Mouse (Mus musculus) brain, embryonic 18.5 days (tissue): Measurements from ENCODE around the gene Actn1.

Experiments
- DNase-seq: peaks from one replicate; pipeline ENCODE4 v3.0.0-alpha.2; 2012; ENCODE audit warnings: low read depth, low spot score

Gene Actn1

GRCm38 (mm10) chr12:80136264-80136930 lies 123.8 kb downstream of the Actn1 start:
- no peak for DNase-seq

GRCm38 (mm10) chr12:80135173-80135572 lies 125.0 kb downstream of the Actn1 start:
- no peak for DNase-seq

- DNase-seq, result no peak
Observed at GRCm38 (mm10) chr12:80133011-80133545, 127.1 kb downstream of the Actn1 start.

- no peak for DNase-seq
Observed at GRCm38 (mm10) chr12:80132250-80133003, 127.7 kb downstream of the Actn1 start.

- DNase-seq, result no peak
Observed at GRCm38 (mm10) chr12:80131359-80132249, 128.6 kb downstream of the Actn1 start.

- DNase-seq, result no peak
Observed at GRCm38 (mm10) chr12:80130558-80131358, 129.4 kb downstream of the Actn1 start.

GRCm38 (mm10) chr12:80129531-80129930 lies 130.6 kb downstream of the Actn1 start:
- no peak for DNase-seq

GRCm38 (mm10) chr12:80127191-80127762 lies 132.9 kb downstream of the Actn1 start:
- DNase-seq, result no peak

GRCm38 (mm10) chr12:80125316-80125715 lies 134.9 kb downstream of the Actn1 start:
- no peak for DNase-seq

GRCm38 (mm10) chr12:80124756-80125155 lies 135.4 kb downstream of the Actn1 start:
- DNase-seq, result no peak

GRCm38 (mm10) chr12:80124211-80124610 lies 136.0 kb downstream of the Actn1 start:
- no peak for DNase-seq

- DNase-seq, result no peak
Observed at GRCm38 (mm10) chr12:80123227-80123803, 136.9 kb downstream of the Actn1 start.

GRCm38 (mm10) chr12:80121438-80121837 lies 138.7 kb downstream of the Actn1 start:
- DNase-seq, result no peak

GRCm38 (mm10) chr12:80118588-80118987 lies 141.6 kb downstream of the Actn1 start:
- DNase-seq, result no peak
